Mouse (Mus musculus) hindbrain, embryonic 16.5 days (tissue): ENCODE measurements around the gene Man1a. TPM values are rescaled to one million over a fixed set of nuclear protein-coding genes. Genes with fewer than 3 reads are reported as not detected.
A peak's percentile ranks its signal among the peaks of the same experiment; 100 is the strongest.

Experiments used
- ATAC-seq: fragments of 200-750 bp; cut with Nextera tagmentation; 2 replicates; pipeline ENCODE4 v1.8.0; 2017; ENCODE audit warnings: moderate TSS enrichment, moderate library complexity
- H3K27ac ChIP-seq: fragments of 300-500 bp; sonication (generic); 2 replicates; pipeline ENCODE4 v1.5.1; 2014; ENCODE audit warnings: low read depth, mild to moderate bottlenecking, control low read depth, low read length, moderate library complexity
- H3K27me3 ChIP-seq: fragments of 300-500 bp; sonication (generic); replicated peaks from 2 replicates; pipeline ENCODE4 v1.6.1; 2014; ENCODE audit warnings: low read length; ENCODE audit not compliant: control insufficient read depth, insufficient read depth
- H3K36me3 ChIP-seq: fragments of 300-500 bp; sonication (generic); 2 replicates; pipeline ENCODE4 v1.6.1; 2014; ENCODE audit warnings: mild to moderate bottlenecking, low read length, moderate library complexity, mixed read lengths; ENCODE audit not compliant: control insufficient read depth, insufficient read depth
- H3K4me1 ChIP-seq: fragments of 300-500 bp; sonication (generic); 2 replicates; pipeline ENCODE4 v1.6.1; 2014; ENCODE audit warnings: low read depth, low read length; ENCODE audit not compliant: control insufficient read depth, insufficient read depth
- H3K4me2 ChIP-seq: fragments of 300-500 bp; sonication (generic); 2 replicates; pipeline ENCODE4 v1.6.1; 2014; ENCODE audit warnings: mild to moderate bottlenecking, low read length, control low read depth, moderate library complexity
- H3K4me3 ChIP-seq: fragments of 300-500 bp; sonication (generic); 2 replicates; pipeline ENCODE4 v1.5.1; 2014; ENCODE audit warnings: mild to moderate bottlenecking, low read length, control low read depth, moderate library complexity
- H3K9ac ChIP-seq: fragments of 300-500 bp; sonication (generic); 2 replicates; pipeline ENCODE4 v1.6.1; 2014; ENCODE audit warnings: low read depth, mild to moderate bottlenecking, control low read depth, low read length, moderate library complexity
- H3K9me3 ChIP-seq: fragments of 300-500 bp; sonication (generic); 2 replicates; pipeline ENCODE4 v1.6.1; 2014; ENCODE audit warnings: mild to moderate bottlenecking, low read length, moderate library complexity; ENCODE audit not compliant: control insufficient read depth
- WGBS: fragments of 180-500 bp; shearing (Covaris S2); extraction: QIAGEN DNeasy Blood & Tissue Kit; methylation state at CpG from one replicate; pipeline ENCODE4 v1.1.7; 2014; 5-methylcytosine and 5-hydroxymethylcytosine counted together
- polyA plus RNA-seq: library from polyadenylated mRNA; unstranded; fragments of >200 nt; fragmentation: Nextera tagmentation; extraction: Ambion mirVana; gene quantifications from 2 replicates; pipeline ENCODE4 v1.2.1, GENCODE M21; 2015

The Man1a gene
- polyA plus RNA-seq, 1 experiment from 2014 or later, result 4.1 TPM

GRCm38 (mm10) chr10:53874191-53874590 lies 202.2 kb downstream of the Man1a start:
- Histone ChIP-seq H3K4me3 (no peak overlapping the region), H3K4me1 (no peaks in the 10 kb centered on the region), H3K4me2 (no peak overlapping the region), H3K9ac (no peak overlapping the region), H3K36me3 (no peaks in the 10 kb centered on the region), H3K27me3 (no peaks in the 10 kb centered on the region), H3K9me3 (no peaks in the 10 kb centered on the region), H3K27ac (no peak overlapping the region)
- ATAC-seq, result no peak
- 80% methylated on average over 3 of the region's 3 CpGs for WGBS

DNA sequence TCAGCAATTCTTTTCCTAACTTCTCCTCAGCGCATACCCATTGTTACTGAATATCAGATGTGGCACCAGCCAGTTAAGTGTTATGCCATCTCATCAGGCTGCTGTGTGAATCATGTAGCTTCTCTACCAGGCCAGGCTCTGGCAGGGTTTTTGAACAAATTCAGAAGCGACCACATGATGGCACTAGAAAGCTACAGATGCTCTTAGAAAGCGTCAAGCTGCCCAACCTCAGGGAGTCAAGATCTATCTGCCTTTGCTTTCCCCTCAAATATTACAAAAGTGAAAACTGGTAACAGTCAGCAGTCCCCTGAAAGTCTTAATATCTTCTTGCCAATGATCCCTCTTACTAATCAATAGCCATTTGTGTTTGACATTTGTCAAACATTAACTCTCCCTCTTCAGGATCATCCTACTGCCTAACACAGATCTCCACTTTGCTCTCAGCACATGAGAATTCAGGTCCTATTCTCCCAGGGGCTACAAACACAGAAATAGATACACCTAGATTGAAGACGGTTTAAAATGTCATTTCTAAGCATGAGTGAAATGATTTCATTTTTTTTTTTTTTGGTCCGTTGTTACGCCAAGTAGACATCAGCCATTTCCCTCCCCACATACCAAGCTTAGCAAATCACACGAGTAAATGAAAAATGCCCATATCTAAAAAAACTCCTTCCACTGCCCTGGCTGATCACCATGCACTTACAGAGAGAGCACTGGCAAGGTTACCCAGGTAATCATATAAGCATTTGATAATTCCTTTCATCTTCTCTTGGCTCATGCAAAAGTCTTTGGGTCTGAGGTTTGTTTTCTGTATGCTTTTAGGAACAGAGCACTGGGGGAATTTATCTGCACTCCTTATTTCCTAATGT lies 212.7 kb downstream of the Man1a start:
- Histone ChIP-seq H3K9ac (no peak overlapping the region), H3K4me1 (no peaks in the 10 kb centered on the region), H3K9me3 (no peaks in the 10 kb centered on the region), H3K4me2 (no peak overlapping the region), H3K27ac (no peak overlapping the region), H3K27me3 (no peaks in the 10 kb centered on the region), H3K36me3 (no peaks in the 10 kb centered on the region), H3K4me3 (no peak overlapping the region)
- WGBS, result 46% methylated on average over 7 of the region's 7 CpGs
- peak; percentile 97 for ATAC-seq

- no peak overlapping the region for H3K4me2 ChIP-seq
- H3K27ac ChIP-seq, result no peak overlapping the region
- 81% methylated on average over 1 of the region's 1 CpGs for WGBS
- H3K36me3 ChIP-seq, result no peaks in the 10 kb centered on the region
- H3K9me3 ChIP-seq, result no peaks in the 10 kb centered on the region
- no peak for ATAC-seq
- H3K9ac ChIP-seq, result no peak overlapping the region
- no peak overlapping the region for H3K4me3 ChIP-seq
- H3K27me3 ChIP-seq, result no peaks in the 10 kb centered on the region
- no peaks in the 10 kb centered on the region for H3K4me1 ChIP-seq
Observed at GRCm38 (mm10) chr10:53859879-53860278, 216.5 kb downstream of the Man1a start.

- no peak for ATAC-seq
- no peak overlapping the region for H3K4me3 ChIP-seq
Observed at GRCm38 (mm10) chr10:53859224-53859623, 217.2 kb downstream of the Man1a start.

More at GRCm38 (mm10) chr10:53859224-53859623, 217.2 kb downstream of the Man1a start:
- no peak overlapping the region for H3K27ac ChIP-seq
- H3K4me2 ChIP-seq, result no peak overlapping the region
- no peak overlapping the region for H3K9ac ChIP-seq
- no peaks in the 10 kb centered on the region for H3K27me3 ChIP-seq
- WGBS, result 83% methylated on average over 3 of the region's 3 CpGs
- H3K36me3 ChIP-seq, result no peaks in the 10 kb centered on the region
- no peaks in the 10 kb centered on the region for H3K4me1 ChIP-seq
- no peaks in the 10 kb centered on the region for H3K9me3 ChIP-seq
